Mouse (Mus musculus) small intestine, adult 2 months (tissue): ENCODE measurements around the gene Aff3.

Experiments used
- CTCF ChIP-seq: fragments of 200-500 bp; IDR thresholded peaks from 2 replicates; pipeline ENCODE4 v1.5.1; 2012; ENCODE audit warnings: low read depth, mild to moderate bottlenecking, control low read depth, inconsistent platforms, low read length, moderate library complexity, mixed read lengths; ENCODE audit not compliant: insufficient replicate concordance, insufficient read length; ENCODE audit errors: extremely low read depth
- POLR2A ChIP-seq: fragments of 200-500 bp; IDR thresholded peaks from 2 replicates; pipeline ENCODE4 v1.6.1; 2012; ENCODE audit warnings: low read depth, mild to moderate bottlenecking, control low read depth, inconsistent platforms, low read length, moderate library complexity

DNA sequence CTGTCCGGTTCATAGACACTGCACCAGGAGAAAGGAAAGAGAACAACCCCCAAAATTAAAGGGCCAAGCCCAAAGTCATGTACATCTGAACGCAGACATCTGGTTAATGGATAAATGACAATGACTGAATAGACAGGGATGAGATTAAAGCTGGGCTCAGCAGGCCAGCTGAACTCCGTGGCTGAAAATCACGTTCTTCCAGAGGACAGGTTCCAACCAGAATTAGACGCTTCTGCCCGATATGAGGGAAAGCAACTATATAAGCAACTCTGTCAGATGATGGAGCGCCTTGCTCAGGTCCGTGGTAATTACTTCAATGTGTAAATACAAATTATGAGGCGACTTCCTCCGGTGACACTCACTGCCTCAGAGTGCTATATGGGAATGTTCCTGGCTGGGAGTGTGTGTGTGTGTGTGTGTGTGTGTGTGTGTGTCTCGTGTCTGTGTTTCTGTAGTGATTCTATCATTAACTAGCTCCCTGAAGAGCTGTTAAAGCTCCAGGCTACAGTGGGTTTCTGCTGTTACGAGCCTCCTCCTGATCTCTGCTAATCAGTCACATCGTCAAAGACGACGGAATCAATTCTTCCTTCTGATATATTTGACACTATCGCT lies 127.7 kb downstream of the Aff3 start:
- TF ChIP-seq CTCF: no peak
- no peak for TF ChIP-seq POLR2A
